Mouse (Mus musculus) G1E (cell line): ENCODE measurements around the gene Kcnmb2. TPM values are rescaled to one million over a fixed set of nuclear protein-coding genes. Genes with fewer than 3 reads are reported as not detected.

Source experiments
- ATAC-seq: 2 replicates; pipeline ENCODE4 v1.8.0; 2016; ENCODE audit warnings: mild to moderate bottlenecking; ENCODE audit not compliant: insufficient number of reproducible peaks, poor library complexity, low FRiP score, severe bottlenecking; ENCODE audit errors: extremely low read depth
- DNase-seq: peaks from one replicate; pipeline ENCODE4 v3.0.0; 2012; ENCODE audit warnings: low spot score
- H3K27me3 ChIP-seq: 2 replicates; pipeline ENCODE4 v1.6.1; 2012; ENCODE audit warnings: mild to moderate bottlenecking, low read length, inconsistent platforms; ENCODE audit not compliant: insufficient read depth
- H3K36me3 ChIP-seq: replicated peaks from 2 replicates; pipeline ENCODE3; 2012; ENCODE audit warnings: mild to moderate bottlenecking, inconsistent platforms
- H3K4me1 ChIP-seq: 2 replicates; pipeline ENCODE4 v1.6.1; 2012; ENCODE audit warnings: low read depth, low read length, inconsistent platforms, mixed read lengths; ENCODE audit not compliant: insufficient read depth
- H3K4me3 ChIP-seq: 2 replicates; pipeline ENCODE4 v1.5.1; 2012; ENCODE audit warnings: low read depth, mild to moderate bottlenecking, inconsistent platforms, low read length, moderate library complexity, mixed read lengths
- H3K9me3 ChIP-seq: replicated peaks from 2 replicates; pipeline ENCODE4 v1.6.1; 2012; ENCODE audit warnings: inconsistent platforms
- CTCF ChIP-seq: IDR thresholded peaks from 2 replicates; pipeline ENCODE4 v1.5.1; 2012; ENCODE audit warnings: low read depth, low read length, inconsistent platforms, mixed read lengths
- GATA1 ChIP-seq: IDR thresholded peaks from 2 replicates; pipeline ENCODE4 v1.6.1; 2012; ENCODE audit warnings: borderline replicate concordance, low read length, inconsistent platforms, mixed read lengths
- GATA2 ChIP-seq: IDR thresholded peaks from 2 replicates; pipeline ENCODE4 v1.6.1; 2012; ENCODE audit warnings: low read depth, low read length, inconsistent platforms, borderline replicate concordance
- POLR2AphosphoS5 ChIP-seq: IDR thresholded peaks from 2 replicates; pipeline ENCODE4 v1.6.1; 2012; ENCODE audit warnings: low read depth, low read length, inconsistent platforms; ENCODE audit not compliant: insufficient replicate concordance
- TAL1 ChIP-seq: conservative IDR thresholded peaks from 2 replicates; pipeline ENCODE4 v1.6.1; 2012; ENCODE audit warnings: low read depth, low read length, inconsistent platforms, mixed read lengths
- polyA plus RNA-seq: library from polyadenylated mRNA; stranded (reverse); fragments of >175 nt; gene quantifications from 2 replicates; pipeline ENCODE4 v1.2.3, GENCODE M21; 2012
- total RNA-seq, 2 experiments: library from RNA; stranded (forward) in 1 of 2; stranded (reverse) in 1 of 2; fragments of 200-1000 nt in 1 of 2; fragments of >200 nt in 1 of 2; fragmentation: Nextera tagmentation in 1 of 2; gene quantifications; 2 replicates each; pipeline ENCODE4 v1.2.3; 2014 to 2017

Gene Kcnmb2
- total and polyA plus RNA-seq, 3 experiments, result 0.05 TPM; not detected in 2

GRCm38 (mm10) chr3:31985103-31985502, 82.8 kb downstream of the Kcnmb2 start:
- no peak for ATAC-seq
- Histone ChIP-seq H3K9me3 (no peaks in the 10 kb centered on the region), H3K36me3 (no peaks in the 10 kb centered on the region), H3K27me3 (no peaks in the 10 kb centered on the region), H3K4me1 (no peaks in the 10 kb centered on the region), H3K4me3 (no peak overlapping the region)
- no peak for DNase-seq
- TF ChIP-seq TAL1, result no peak
- no peak for TF ChIP-seq CTCF
- no peak for TF ChIP-seq POLR2AphosphoS5
- no peak for TF ChIP-seq GATA1
- TF ChIP-seq GATA2, result no peak

GRCm38 (mm10) chr3:31991526-31992045, 89.3 kb downstream of the Kcnmb2 start:
- H3K9me3 ChIP-seq, result no peaks in the 10 kb centered on the region
- H3K4me1 ChIP-seq, result no peaks in the 10 kb centered on the region
- no peak for DNase-seq
- no peaks in the 10 kb centered on the region for H3K36me3 ChIP-seq
- ATAC-seq, result no peak
- H3K4me3 ChIP-seq, result no peak overlapping the region
- H3K27me3 ChIP-seq, result no peaks in the 10 kb centered on the region
- TF ChIP-seq POLR2AphosphoS5 (no peak), TAL1 (no peak), GATA1 (no peak), GATA2 (no peak)

- no peaks in the 10 kb centered on the region for H3K9me3 ChIP-seq
- DNase-seq (no peak), ATAC-seq (no peak)
- H3K36me3 ChIP-seq, result no peaks in the 10 kb centered on the region
- no peaks in the 10 kb centered on the region for H3K27me3 ChIP-seq
- no peaks in the 10 kb centered on the region for H3K4me1 ChIP-seq
- TF ChIP-seq POLR2AphosphoS5 (no peak), CTCF (no peak), TAL1 (no peak), GATA2 (no peak), GATA1 (no peak)
- no peak overlapping the region for H3K4me3 ChIP-seq
Measured at GRCm38 (mm10) chr3:32011566-32011965, 109.3 kb downstream of the Kcnmb2 start.

- TF ChIP-seq TAL1 (no peak), CTCF (no peak), GATA1 (no peak), POLR2AphosphoS5 (no peak), GATA2 (no peak)
- no peaks in the 10 kb centered on the region for H3K27me3 ChIP-seq
- no peaks in the 10 kb centered on the region for H3K4me1 ChIP-seq
- no peak for DNase-seq
- H3K4me3 ChIP-seq, result no peak overlapping the region
- ATAC-seq, result no peak
- H3K9me3 ChIP-seq, result no peaks in the 10 kb centered on the region
- no peaks in the 10 kb centered on the region for H3K36me3 ChIP-seq
Measured at GRCm38 (mm10) chr3:32012205-32012931, 110.1 kb downstream of the Kcnmb2 start.

GRCm38 (mm10) chr3:32020981-32021380, 118.7 kb downstream of the Kcnmb2 start:
- H3K4me3 ChIP-seq, result no peak overlapping the region
- no peak for ATAC-seq
- DNase-seq, result no peak
- no peaks in the 10 kb centered on the region for H3K4me1 ChIP-seq
- no peaks in the 10 kb centered on the region for H3K36me3 ChIP-seq
- H3K27me3 ChIP-seq, result no peaks in the 10 kb centered on the region
- no peaks in the 10 kb centered on the region for H3K9me3 ChIP-seq
- TF ChIP-seq POLR2AphosphoS5 (no peak), CTCF (no peak), GATA2 (no peak), GATA1 (no peak), TAL1 (no peak)

- H3K36me3 ChIP-seq, result no peaks in the 10 kb centered on the region
- H3K9me3 ChIP-seq, result no peaks in the 10 kb centered on the region
- no peak overlapping the region for H3K4me3 ChIP-seq
- ATAC-seq (no peak), DNase-seq (no peak)
- H3K27me3 ChIP-seq, result no peaks in the 10 kb centered on the region
- TF ChIP-seq TAL1 (no peak), GATA2 (no peak), CTCF (no peak), GATA1 (no peak), POLR2AphosphoS5 (no peak)
- H3K4me1 ChIP-seq, result no peaks in the 10 kb centered on the region
Measured at GRCm38 (mm10) chr3:32029375-32030050, 127.2 kb downstream of the Kcnmb2 start.
